Mouse (Mus musculus) liver, embryonic 18 days (tissue): ENCODE results near the gene Pck2. TPM values are rescaled to one million over a fixed set of nuclear protein-coding genes. Genes with fewer than 3 reads are reported as not detected.

ENCODE experiments used
- polyA plus RNA-seq: library from polyadenylated mRNA; depleted of rRNA; stranded (reverse); fragments of >200 nt; gene quantifications from 2 replicates; pipeline ENCODE4 v1.2.3, GENCODE M21; 2012; rRNA removed

Pck2 gene
- polyA plus RNA-seq: 21.6 and 22.6 TPM in 2 replicates

DNA sequence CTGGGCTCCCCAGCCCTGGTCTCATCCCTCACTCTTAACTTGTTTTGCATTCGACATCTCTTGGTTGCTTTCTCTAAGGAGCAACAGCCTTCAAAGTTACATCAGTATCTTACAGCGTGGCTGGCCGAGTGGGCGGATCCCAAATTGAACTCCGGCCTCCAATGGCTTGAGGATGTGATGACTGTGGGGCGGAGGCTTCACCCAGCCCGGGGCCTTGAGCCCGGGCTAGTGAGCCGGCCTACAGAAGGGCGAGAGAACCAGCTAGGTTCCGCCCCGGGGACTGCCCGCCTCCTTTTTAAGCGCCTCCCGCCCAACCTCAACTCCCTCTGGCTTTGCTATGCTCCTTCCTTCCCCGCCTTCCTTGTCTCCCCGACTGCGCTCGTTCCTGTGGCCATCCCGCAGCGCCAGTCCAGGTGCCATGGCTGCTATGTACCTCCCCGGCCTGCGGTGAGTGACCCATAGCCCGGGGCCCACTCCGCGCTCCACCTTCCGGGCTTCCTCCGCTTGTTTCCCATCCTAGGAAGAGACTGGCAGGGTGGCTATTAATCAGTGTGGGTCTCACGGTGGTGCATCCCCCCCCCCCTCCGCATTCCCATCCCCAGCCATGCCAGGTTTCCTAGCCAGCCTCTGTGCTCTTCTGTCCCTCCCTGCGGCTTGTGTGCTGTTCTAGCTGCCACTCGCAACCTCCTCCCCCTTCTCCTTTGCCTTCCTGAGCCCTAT lies at the start of gene Pck2:
TSS of gene Pck2 (plus strand) at position 200 of the 720 bp plus-strand sequence.

DNA sequence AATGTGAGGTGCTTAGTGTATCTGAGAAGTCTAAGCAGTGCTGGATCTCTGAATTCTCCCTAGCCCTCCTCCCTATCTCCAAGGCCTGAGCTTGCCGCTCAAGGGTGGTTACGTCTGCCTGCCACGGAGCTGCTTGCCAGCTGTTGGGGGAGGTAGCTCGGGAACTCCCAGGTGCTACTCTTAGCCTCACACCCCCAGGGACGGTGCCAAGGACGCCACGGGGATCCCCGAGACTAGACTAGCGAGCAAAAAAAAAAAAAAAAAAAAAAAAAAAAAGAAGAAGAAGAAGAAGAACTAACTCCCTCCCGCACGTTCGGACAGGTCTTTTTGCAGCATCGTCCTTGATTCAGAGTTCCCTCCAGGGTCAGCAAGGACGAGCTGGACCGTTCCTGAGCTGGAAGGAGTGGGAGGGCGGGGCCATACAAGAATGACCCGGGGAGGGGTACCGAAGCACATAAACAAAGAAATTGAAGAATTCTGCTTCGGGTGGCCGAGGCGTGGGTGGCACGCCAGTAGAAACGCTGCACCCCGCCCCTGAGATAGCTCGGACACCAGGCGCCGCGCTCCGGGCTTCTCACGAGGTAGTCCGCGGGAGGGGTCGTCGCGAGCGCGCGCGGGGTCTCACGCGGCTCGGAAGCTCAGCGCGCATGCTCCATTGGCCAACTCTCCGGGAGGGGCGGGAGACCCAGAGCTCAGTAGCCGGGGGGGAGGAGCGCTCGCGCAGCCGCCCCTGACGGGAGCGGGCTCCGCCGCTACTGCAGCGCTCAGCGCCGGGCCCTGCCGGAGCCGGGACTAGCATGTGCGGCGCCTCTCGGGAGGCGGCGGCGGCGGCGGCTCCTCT lies 49.5 kb upstream of the Pck2 start, which contains the start of gene Carmil3:
TSS of gene Carmil3 (plus strand) at position 291 of the 841 bp plus-strand sequence.

DNA sequence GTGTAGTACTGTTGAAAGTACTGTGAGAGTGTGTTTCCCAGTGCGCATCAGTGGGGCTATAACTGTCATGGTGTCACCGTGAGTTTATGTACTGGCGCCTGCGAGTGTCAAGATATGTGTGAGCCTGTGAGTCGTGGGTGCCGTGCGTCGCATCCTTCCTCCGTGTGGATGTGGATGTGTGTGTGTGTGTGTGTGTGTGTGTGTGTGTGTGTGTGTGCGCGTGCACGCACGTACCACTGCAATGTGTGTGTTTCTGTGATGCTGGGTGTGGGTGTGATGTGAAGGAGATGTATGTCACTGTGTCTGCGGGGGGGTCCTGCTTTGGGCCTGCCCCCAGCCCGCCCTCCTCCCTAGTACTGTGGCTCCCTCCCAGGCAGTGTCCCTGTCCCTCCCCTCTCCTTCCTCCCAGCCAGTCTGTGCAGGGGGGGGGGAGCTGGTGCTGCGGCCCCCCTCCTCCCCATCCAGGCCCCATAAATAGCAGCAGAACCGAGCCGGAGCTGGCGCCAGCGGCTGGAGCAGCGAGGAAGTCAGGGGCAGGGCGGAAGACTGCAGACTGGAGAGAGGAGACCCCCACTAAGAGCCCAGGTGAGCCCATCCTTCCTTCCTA lies 29.8 kb upstream of the Pck2 start, which contains the start of gene Cpne6:
TSS of gene Cpne6 (plus strand) at position 321 of the 607 bp plus-strand sequence.

GRCm38 (mm10) chr14:55524785-55525184 lies 15.3 kb upstream of the Pck2 start, which contains the start of gene Nrl:
Gene Nrl, minus strand, starts transcription at chr14:55524981.

GRCm38 (mm10) chr14:55559799-55560201 lies 19.7 kb downstream of the Pck2 start, which contains the start of gene Dcaf11:
Gene Dcaf11, plus strand, starts transcription at chr14:55560006.

GRCm38 (mm10) chr14:55560202-55561073 lies 20.4 kb downstream of the Pck2 start, which contains the start of gene A730061H03Rik:
Gene A730061H03Rik, minus strand, starts transcription at chr14:55560406.

DNA sequence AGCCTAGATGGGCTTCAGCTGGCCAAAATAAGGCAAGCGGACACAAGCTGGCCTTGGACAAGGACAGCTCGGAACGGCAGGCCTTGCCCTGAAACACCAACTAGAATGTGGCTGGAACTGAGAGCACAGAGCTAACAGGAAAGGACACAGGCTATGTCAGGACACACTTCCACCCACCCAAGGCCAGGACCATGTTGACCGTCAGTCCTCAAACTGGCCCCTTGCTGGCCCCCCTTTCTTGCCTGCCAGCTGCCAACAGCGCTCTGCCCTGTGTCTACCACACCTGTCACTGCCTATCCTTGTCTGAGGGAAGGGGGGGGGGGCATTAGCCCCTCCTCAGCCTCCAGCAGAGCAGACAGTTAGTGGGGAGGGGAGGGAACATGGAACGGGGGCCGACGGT lies 35.2 kb downstream of the Pck2 start, which contains the start of gene Fitm1:
TSS of gene Fitm1 (plus strand) at position 316 of the 400 bp plus-strand sequence.

GRCm38 (mm10) chr14:55577871-55578667 lies 38.0 kb downstream of the Pck2 start, which contains the start of gene Psme1:
Gene Psme1, plus strand, starts transcription at chr14:55578123.

GRCm38 (mm10) chr14:55584702-55585565 lies 44.9 kb downstream of the Pck2 start, which contains the start of gene Emc9:
Gene Emc9, minus strand, starts transcription at chr14:55585302.

DNA sequence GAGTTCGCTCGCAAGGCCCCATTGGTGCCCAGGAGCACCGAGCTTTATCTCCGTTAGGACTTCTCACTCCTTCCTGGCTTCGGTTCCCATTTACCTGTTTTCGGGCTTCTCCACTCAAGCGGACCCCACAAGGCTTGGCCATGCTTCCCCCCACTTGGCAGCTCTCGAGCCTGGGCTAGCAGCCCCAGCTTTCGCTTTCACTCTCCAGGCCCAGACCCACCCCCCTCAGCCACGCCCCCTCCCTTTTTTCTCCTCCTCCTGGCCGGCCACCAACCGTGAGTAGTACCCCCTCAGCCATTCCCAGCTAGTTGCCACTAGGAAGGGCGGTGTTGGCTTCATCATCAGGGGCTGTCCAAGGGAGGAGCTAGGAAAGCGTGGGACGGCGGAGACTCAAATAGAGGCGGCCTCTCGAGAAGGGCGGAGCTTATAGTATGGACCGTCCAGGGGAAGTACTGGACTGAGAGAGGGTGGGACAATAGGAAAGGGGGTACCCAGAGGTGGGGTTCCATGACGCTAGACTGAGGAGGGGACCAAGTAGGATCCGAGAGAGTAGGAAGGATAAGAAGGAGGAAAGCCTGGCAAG lies 50.8 kb downstream of the Pck2 start, which contains the start of gene Psme2:
TSS of gene Psme2 (minus strand) at position 366 of the 583 bp plus-strand sequence.

DNA sequence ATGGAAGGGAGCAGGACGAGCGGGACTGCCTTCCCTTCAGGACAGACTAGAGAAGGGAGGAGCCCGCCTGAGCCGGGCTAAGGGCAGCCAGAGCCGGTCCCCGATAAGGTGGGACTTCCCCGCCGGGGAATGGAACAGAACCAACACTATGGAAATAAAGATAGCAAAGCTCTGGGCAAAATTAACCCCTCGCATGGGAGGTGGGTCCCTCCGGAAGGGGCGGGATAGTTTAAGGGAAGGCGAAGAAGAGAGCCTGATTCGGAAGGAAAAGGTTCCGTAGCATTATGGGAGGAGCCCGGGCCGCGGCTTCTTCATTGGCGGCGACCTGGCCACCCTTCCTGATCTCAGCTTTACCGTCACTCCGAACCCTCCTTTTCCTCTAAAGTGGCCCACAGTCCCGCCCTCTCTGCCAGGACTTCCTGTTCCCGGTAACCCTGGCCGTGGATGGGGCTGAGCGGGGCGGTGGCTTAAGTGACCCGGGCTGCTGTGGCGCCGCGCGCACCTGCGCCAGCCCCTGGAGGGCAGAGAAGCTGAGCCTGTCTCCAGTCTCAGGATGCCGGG lies 51.3 kb downstream of the Pck2 start, which contains the start of gene Rnf31:
TSS of gene Rnf31 (plus strand) at position 378 of the 561 bp plus-strand sequence.

Other genes with a start within 250 kb of the Pck2 start
- gene Dhrs4, start 61.5 kb upstream of the Pck2 start, polyA plus RNA-seq: 85.7 and 88.1 TPM in 2 replicates
- 0.83 and 1.2 TPM in 2 replicates for gene Carmil3, start 49.6 kb upstream of the Pck2 start, polyA plus RNA-seq
- gene Cpne6, start 29.8 kb upstream of the Pck2 start, polyA plus RNA-seq: under 0.01 and 0.03 TPM in 2 replicates
- 0.02 TPM in 1 of 2 replicates, not detected in the other for gene Nrl, start 15.3 kb upstream of the Pck2 start, polyA plus RNA-seq
- 45.8 and 49.5 TPM in 2 replicates for gene Dcaf11, start 19.7 kb downstream of the Pck2 start, polyA plus RNA-seq
- gene A730061H03Rik, start 20.1 kb downstream of the Pck2 start, polyA plus RNA-seq: 0.93 and 1.3 TPM in 2 replicates
- gene Fitm1, start 35.4 kb downstream of the Pck2 start, polyA plus RNA-seq: 0.30 and 1.00 TPM in 2 replicates
- gene Psme1, start 37.9 kb downstream of the Pck2 start, polyA plus RNA-seq: 89.0 and 93.6 TPM in 2 replicates
- gene Emc9, start 45.0 kb downstream of the Pck2 start, polyA plus RNA-seq: 14.9 and 16.0 TPM in 2 replicates
- 87.0 and 89.9 TPM in 2 replicates for gene Psme2, start 50.8 kb downstream of the Pck2 start, polyA plus RNA-seq
- gene Rnf31, start 51.4 kb downstream of the Pck2 start, polyA plus RNA-seq: 7.7 and 9.1 TPM in 2 replicates
- gene Irf9, start 63.3 kb downstream of the Pck2 start, polyA plus RNA-seq: 38.3 and 44.8 TPM in 2 replicates
- gene Rec8, start 77.8 kb downstream of the Pck2 start, polyA plus RNA-seq: 2.3 and 4.0 TPM in 2 replicates
- 21.5 and 30.6 TPM in 2 replicates for gene Ipo4, start 95.7 kb downstream of the Pck2 start, polyA plus RNA-seq
- gene Gm49378, start 97.6 kb downstream of the Pck2 start, polyA plus RNA-seq: 1.5 TPM in 2 replicates
- gene Tm9sf1, start 103.5 kb downstream of the Pck2 start, polyA plus RNA-seq: 27.6 and 31.3 TPM in 2 replicates
- gene Tssk4, start 109.9 kb downstream of the Pck2 start, polyA plus RNA-seq: 0.37 and 0.43 TPM in 2 replicates
- 12.1 and 12.3 TPM in 2 replicates for gene Mdp1, start 120.2 kb downstream of the Pck2 start, polyA plus RNA-seq
- gene Gmpr2, start 131.7 kb downstream of the Pck2 start, polyA plus RNA-seq: 13.9 and 15.5 TPM in 2 replicates
- 132 and 150 TPM in 2 replicates for gene Nedd8, start 131.9 kb downstream of the Pck2 start, polyA plus RNA-seq
- 10.4 and 12.1 TPM in 2 replicates for gene Tinf2, start 141.6 kb downstream of the Pck2 start, polyA plus RNA-seq
- 9.0 and 11.1 TPM in 2 replicates for gene Tgm1, start 173.7 kb downstream of the Pck2 start, polyA plus RNA-seq
- 22.7 and 23.3 TPM in 2 replicates for gene Rabggta, start 182.0 kb downstream of the Pck2 start, polyA plus RNA-seq
- 48.3 and 54.5 TPM in 2 replicates for gene Dhrs1, start 205.4 kb downstream of the Pck2 start, polyA plus RNA-seq
- gene Nop9, start 205.4 kb downstream of the Pck2 start, polyA plus RNA-seq: 10.4 and 10.6 TPM in 2 replicates
- gene Cideb, start 218.2 kb downstream of the Pck2 start, polyA plus RNA-seq: 155 and 165 TPM in 2 replicates
- gene Ltb4r2, start 221.2 kb downstream of the Pck2 start, polyA plus RNA-seq: 0.85 and 1.1 TPM in 2 replicates
- 10.9 and 15.1 TPM in 2 replicates for gene Ltb4r1, start 225.7 kb downstream of the Pck2 start, polyA plus RNA-seq
- gene Adcy4, start 243.8 kb downstream of the Pck2 start, polyA plus RNA-seq: 1.8 and 2.3 TPM in 2 replicates
- gene Ripk3, start 248.6 kb downstream of the Pck2 start, polyA plus RNA-seq: 8.7 and 9.9 TPM in 2 replicates